Mouse (Mus musculus) layer of hippocampus, adult 2 months (tissue): ENCODE measurements around the gene Vstm2a. TPM values are rescaled to one million over a fixed set of nuclear protein-coding genes. Genes with fewer than 3 reads are reported as not detected.
A peak's percentile ranks its signal among the peaks of the same experiment; 100 is the strongest.

Experiments
- DNase-seq, 2 experiments: peaks; one replicate each; pipeline ENCODE4 v3.0.0; 2022; ENCODE audit warnings: low spot score in 2 of 2
- H3K27ac ChIP-seq: fragments of 200-600 bp; 2 replicates; pipeline ENCODE4 v1.8.1; 2022
- H3K4me3 ChIP-seq: fragments of 200-600 bp; 2 replicates; pipeline ENCODE4 v1.8.1; 2022; ENCODE audit warnings: mild to moderate bottlenecking
- CTCF ChIP-seq: fragments of 200-600 bp; conservative IDR thresholded peaks from 2 replicates; pipeline ENCODE4 v1.8.1; 2022; ENCODE audit warnings: antibody characterized with exemption, mild to moderate bottlenecking, moderate library complexity
- long read RNA-seq, 2 experiments: library from polyadenylated mRNA; stranded (forward); transcript quantifications; one replicate each; pipeline ENCODE4 v2.0.0; 2021; ENCODE audit warnings: borderline mapping rate in 2 of 2
- total RNA-seq, 2 experiments: library from RNA; stranded (reverse); gene quantifications; 2 replicates each; pipeline ENCODE4 v1.2.3; 2021

Gene Vstm2a
- total RNA-seq, result 100 to 1,000 TPM; 148 to 154 TPM
- long read RNA-seq, experiment 1, transcript Vstm2a-205 (5 exons, 1,039 nt), result major isoform, 25 of 72 reads
- long read RNA-seq, experiment 1, transcript Vstm2a-201 (5 exons, 3,264 nt), result minor isoform, 5 of 72 reads
- long read RNA-seq, experiment 1, partial matches to known transcripts, result 30 of 72 reads
- long read RNA-seq, experiment 1, other reads (novel, unspliced or antisense), result 11 of 72 reads
- long read RNA-seq, experiment 2, transcript Vstm2a-205 (5 exons, 1,039 nt), result major isoform, 51 of 125 reads
- long read RNA-seq, experiment 2, transcript Vstm2a-201 (5 exons, 3,264 nt), result minor isoform, 11 of 125 reads
- long read RNA-seq, experiment 2, partial matches to known transcripts, result 52 of 125 reads
- long read RNA-seq, experiment 2, other reads (novel, unspliced or antisense), result 10 of 125 reads

GRCm38 (mm10) chr11:16257473-16257921, at the start of gene Vstm2a:
Vstm2a (plus strand) TSS chr11:16257724.
- Histone ChIP-seq H3K27ac (peak within 1 kb of the TSS; percentile 91), H3K4me3 (peak within 1 kb of the TSS; percentile 73)
- TF ChIP-seq CTCF, result peak; percentile 51
- DNase-seq, result peak; percentile 65 to 70

- no peak for DNase-seq
- Histone ChIP-seq H3K4me3 (peak overlapping the region; percentile 73), H3K27ac (peak overlapping the region; percentile 91)
- no peak for TF ChIP-seq CTCF
Observed at GRCm38 (mm10) chr11:16257011-16257410, 513 bp upstream of the Vstm2a start.

DNA sequence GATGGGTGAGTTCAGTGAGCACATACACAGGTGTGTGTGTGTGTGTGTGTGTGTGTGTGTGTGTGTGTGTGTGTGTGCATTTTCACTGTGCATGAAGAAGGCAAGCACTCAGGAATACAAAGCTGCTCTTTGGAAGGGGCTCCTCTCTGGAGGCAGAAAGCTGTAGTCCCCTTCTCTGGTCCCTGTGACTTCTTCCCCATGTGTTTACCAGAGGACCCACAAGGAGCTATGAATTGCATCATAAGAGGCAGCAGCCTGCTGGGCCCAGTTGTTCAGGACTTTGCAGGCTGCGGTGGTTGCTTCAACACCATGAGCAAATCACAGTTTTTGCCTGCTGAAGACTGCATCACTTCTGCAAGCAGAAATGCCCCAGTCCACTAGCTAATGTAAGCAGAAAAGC, 776 bp downstream of the Vstm2a start:
- Histone ChIP-seq H3K4me3 (peak overlapping the region; percentile 73), H3K27ac (peak overlapping the region; percentile 91)
- no peak for DNase-seq
- TF ChIP-seq CTCF, result no peak

DNA sequence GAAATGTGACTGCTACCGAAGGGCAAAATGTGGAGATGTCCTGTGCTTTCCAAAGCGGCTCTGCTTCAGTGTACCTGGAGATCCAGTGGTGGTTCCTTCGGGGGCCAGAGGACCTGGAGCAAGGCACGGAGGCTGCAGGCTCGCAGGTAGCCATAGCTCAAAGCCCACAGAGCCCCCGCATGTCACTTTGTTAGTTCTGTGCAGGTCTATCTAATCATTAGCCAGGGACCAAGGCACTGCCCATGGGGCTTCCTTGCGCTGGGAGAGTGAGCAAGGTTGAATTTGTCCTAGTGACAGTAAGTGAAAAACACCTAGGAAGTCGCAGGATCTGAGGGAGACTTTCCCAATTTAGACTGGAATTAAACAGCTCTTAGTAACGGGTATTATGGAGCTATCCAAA, 2.4 kb downstream of the Vstm2a start:
- DNase-seq, result no peak
- H3K27ac ChIP-seq, result peak overlapping the region; percentile 91
- TF ChIP-seq CTCF, result no peak

GRCm38 (mm10) chr11:16260764-16261578, 3.4 kb downstream of the Vstm2a start:
- DNase-seq, result peak; percentile 74 to 81
- Histone ChIP-seq H3K4me3 (peak overlapping the region; percentile 73), H3K27ac (peak overlapping the region; percentile 75)
- TF ChIP-seq CTCF, result peak; percentile 87

More for the DNA sequence above, 2.4 kb downstream of the Vstm2a start:
- peak overlapping the region; percentile 73 for H3K4me3 ChIP-seq

DNA sequence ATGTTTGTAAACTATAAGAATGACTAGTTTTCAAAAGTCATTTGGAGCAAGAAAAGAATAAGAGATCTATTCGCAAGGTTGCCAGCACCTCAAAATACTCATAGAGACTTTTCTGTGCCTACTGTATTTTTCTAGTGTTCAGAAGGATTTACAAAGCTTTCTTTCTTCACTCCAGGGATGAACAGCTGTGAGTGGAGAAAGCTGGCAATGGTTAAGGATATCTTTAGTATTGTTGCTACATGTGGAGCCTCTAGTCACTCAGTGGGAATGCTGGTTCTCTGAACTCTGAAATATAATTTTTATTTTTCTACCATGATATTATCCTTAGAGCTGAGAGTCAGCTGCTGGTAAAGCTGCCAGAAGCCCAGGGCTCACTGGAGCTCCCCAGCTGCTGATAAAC, 10.9 kb downstream of the Vstm2a start:
- TF ChIP-seq CTCF, result no peak
- no peak for DNase-seq
- Histone ChIP-seq H3K27ac (no peak overlapping the region), H3K4me3 (no peak overlapping the region)

DNA sequence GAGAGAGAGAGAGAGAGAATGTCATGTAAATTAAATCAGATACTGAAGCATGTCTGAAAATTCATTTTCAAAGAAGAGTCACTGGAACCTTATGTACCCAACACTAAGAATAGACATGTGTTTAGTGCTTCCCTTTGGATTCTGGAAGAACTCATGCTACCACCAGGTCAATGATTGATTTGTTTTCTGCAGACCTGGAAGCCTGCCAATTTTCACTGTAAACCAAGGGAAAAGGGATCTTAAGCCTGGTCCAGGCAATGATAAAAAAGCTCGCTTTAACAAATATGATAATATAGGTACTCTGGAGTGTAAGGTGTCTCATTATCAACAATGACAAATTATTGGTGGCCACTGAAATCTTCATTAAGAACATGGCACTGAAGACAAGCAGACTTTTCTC, 32.9 kb downstream of the Vstm2a start:
- Histone ChIP-seq H3K27ac (no peak overlapping the region), H3K4me3 (no peak overlapping the region)
- TF ChIP-seq CTCF, result no peak
- no peak for DNase-seq

- Histone ChIP-seq H3K4me3 (no peak overlapping the region), H3K27ac (no peak overlapping the region)
- no peak for DNase-seq
- no peak for TF ChIP-seq CTCF
Observed at GRCm38 (mm10) chr11:16292960-16293359, 35.4 kb downstream of the Vstm2a start.

DNA sequence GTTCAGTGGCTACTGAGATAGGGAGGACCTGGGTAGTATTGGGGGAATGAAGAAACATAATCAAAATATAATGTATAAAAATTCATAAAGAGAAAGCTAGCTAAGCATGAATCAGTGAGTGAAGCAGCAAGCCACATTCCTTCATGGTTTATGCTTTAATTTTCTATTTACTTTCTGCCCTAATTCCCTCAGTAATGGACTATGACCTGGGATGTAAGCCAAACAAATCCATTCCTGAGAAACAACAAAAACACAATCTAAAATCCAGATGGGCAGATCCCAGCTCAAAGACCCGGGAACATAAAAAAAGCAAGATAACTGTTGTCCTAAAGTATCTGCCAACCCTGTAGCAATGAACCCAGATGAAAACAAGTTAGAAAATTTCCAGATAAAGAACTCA, 39.0 kb downstream of the Vstm2a start:
- no peak for TF ChIP-seq CTCF
- no peak for DNase-seq
- Histone ChIP-seq H3K27ac (no peak overlapping the region), H3K4me3 (no peak overlapping the region)

GRCm38 (mm10) chr11:16299492-16299891, 42.0 kb downstream of the Vstm2a start:
- no peak for TF ChIP-seq CTCF
- Histone ChIP-seq H3K4me3 (no peak overlapping the region), H3K27ac (no peak overlapping the region)
- no peak for DNase-seq

GRCm38 (mm10) chr11:16299960-16300359, 42.4 kb downstream of the Vstm2a start:
- no peak overlapping the region; the same call in 1 of the 2 replicates for H3K27ac ChIP-seq
- TF ChIP-seq CTCF, result no peak

GRCm38 (mm10) chr11:16300709-16301108, 43.2 kb downstream of the Vstm2a start:
- peak; percentile 10 to 56 for DNase-seq
- peak overlapping the region; percentile 32; the same call in 1 of the 2 replicates for H3K27ac ChIP-seq

More at GRCm38 (mm10) chr11:16299960-16300359, 42.4 kb downstream of the Vstm2a start:
- no peak overlapping the region for H3K4me3 ChIP-seq
- no peak for DNase-seq

GRCm38 (mm10) chr11:16315097-16315496, 57.6 kb downstream of the Vstm2a start:
- Histone ChIP-seq H3K4me3 (no peak overlapping the region), H3K27ac (no peak overlapping the region)
- TF ChIP-seq CTCF, result no peak
- no peak for DNase-seq

More at GRCm38 (mm10) chr11:16300709-16301108, 43.2 kb downstream of the Vstm2a start:
- H3K4me3 ChIP-seq, result no peak overlapping the region
- TF ChIP-seq CTCF, result no peak
